Mouse (Mus musculus) neutrophil, adult 5-6 weeks (primary cell): ENCODE measurements around the gene Otulinl. TPM values are rescaled to one million over a fixed set of nuclear protein-coding genes. Genes with fewer than 3 reads are reported as not detected.

Experiments used
- ATAC-seq: fragments of 151-379, 151-347 bp; 2 replicates; pipeline ENCODE4 v1.8.0; 2017; ENCODE audit warnings: mild to moderate bottlenecking, moderate TSS enrichment; ENCODE audit not compliant: insufficient number of reproducible peaks, poor library complexity, low FRiP score, severe bottlenecking; ENCODE audit errors: extremely low read depth
- total RNA-seq: library from RNA; stranded (forward); fragments of 200-1000 nt; gene quantifications from 2 replicates; pipeline ENCODE4 v1.2.3, GENCODE M21; 2017

The Otulinl gene
- total RNA-seq, 1 experiment from 2014 or later: 31.5 TPM

DNA sequence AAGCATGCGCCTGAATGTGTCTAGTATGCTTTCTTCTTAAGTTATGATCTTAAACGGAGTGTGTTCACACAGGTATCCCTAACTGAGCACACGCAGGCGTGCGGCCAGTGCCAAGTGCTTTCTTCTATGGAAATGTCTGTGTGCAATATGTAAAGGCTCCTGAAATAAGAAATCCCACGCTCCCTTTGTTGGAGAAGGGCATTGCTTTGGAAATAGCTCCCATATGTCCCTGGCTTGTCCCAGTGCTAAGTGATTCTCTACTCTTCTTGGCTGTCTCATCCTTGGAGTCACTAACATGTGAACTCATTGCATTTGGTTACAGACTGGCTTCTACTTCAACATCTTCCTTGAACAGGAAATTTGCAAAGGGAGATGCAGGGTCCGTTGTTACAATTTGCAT, 3.4 kb upstream of the Otulinl start:
- no peak for ATAC-seq

DNA sequence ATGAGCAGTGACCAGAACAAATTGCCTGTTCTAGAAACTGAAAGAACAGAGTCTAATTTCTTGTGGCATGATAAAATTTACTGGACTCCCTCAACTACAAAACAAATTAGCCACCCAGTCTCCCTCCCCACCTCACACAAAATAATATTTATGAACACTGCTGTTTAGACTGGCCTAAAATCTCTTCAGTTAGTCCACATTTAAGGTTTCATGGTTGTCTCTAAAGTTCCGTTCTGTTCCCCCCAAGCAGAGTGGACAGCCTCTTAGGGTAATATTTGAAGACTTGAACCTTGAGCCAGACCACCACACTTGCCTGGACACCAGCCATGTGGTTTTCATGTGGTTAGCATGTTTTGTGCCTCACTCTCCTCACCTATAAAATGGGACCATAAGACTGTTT, 1.8 kb upstream of the Otulinl start:
- no peak for ATAC-seq

DNA sequence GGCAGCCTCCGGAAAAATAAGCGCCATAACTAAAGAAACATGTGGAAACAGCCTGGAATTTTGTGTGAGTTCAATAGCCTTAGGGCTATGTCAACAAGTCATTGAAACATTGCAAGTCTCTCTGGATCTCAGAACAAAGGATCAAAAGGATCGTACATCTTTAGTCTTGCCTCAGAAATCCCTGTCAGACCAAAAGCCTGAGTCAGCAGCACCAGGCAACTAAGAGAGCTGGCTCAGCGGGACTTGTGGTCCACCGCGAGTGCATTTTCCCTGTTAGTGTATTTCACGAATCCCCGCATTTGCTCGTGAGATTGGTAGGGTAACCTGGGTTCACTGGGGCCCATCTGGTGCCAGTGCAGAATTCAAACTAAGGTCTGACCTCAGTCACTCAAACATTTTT, 1.2 kb upstream of the Otulinl start:
- ATAC-seq: no peak

DNA sequence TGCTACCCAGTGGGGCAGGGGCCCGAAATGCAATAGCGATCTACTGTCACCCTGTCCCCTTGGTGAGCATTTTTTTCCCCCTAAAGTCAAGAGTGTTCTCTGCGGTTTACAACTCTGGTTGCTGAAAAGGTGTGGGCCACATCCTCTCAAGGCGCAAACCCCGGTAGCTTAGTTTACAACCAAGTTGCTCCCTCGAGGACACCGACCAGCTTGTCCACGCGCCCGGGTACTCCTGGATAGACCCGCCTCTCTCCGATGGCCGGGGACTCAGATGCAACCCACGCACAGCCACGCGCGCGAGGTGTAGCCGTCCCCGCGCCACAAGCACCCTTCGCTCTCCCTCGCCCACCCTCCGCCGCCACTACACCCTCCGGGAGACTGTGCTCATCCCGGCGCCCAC, 382 bp downstream of the Otulinl start:
- peak; percentile 14; the same call in 1 of the 2 replicates for ATAC-seq

DNA sequence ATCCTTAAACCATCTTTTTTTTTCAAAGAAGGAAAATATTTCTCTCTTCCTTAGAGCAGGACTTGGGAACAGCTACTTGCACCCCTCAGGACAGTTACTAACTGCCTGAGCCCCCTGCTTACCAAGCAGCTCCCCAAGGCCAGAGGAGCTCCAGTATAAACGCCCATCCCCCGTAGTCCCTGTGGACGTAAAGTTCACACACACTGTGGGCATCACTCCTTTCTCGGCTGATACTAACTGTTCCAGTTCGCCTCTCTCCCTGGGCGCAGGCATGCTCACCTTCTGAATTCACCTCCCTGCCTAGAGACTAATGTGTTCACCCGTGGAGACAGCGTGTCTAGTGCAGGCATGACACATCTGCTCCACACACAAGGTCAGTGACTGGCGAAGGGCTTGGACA, 2.9 kb downstream of the Otulinl start:
- ATAC-seq: no peak

DNA sequence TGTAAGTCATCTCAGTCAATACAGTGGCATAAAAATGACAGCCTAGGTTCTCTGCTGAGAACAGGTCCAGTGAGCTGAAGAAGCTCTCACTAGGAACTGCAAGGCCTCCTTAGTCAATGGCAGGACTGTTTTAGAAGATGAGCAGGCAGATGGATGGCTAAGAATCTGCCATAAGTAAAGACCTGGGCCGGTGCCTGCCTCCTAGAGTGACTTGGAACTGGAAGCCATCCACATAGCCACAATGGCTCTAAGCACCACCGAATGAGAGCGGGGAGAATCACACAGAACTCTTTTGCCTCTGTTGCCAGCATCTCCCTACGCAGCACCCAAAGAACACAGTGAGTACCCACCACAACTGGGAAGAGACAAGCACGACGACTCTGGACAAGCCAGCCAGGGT, 3.6 kb downstream of the Otulinl start:
- no peak for ATAC-seq

DNA sequence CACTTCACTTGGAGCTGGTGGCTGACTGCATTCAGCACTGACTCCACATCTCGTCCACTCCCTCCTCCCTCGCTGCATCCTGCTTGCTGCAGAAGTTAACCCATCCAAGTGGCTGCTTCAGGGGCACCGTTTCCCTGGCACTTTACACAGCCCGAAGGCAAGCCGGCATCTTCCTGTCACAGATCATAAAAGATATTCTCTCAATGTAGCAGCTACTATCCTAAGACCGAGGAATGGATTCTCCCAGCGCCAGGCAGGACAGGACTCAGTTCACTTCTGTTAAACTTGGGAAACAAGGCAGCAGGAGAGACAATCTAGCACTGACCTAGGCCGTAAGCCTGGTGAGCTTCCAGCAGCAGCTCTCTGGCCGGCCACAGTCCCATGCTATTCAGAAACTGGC, 5.2 kb downstream of the Otulinl start:
- no peak for ATAC-seq

DNA sequence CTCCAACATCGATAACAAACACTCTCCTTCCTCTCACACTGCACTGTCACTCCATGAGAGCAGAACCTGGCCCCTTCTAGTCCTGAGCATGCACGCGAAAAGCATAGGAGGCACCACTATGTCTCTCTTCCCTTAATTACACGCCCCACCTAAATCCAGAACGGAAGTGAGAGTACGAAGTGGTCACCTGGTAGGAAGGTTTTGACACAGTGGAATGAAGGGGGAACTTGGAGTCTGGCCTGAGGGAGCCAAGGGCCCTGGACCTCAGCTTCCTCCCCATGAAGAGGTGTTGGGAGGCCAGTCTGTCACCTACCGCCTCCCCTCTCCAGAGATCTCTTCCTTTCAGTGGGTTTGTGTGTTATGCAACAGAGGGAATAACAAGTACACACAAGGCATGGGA, 6.3 kb downstream of the Otulinl start:
- peak; percentile 25; the same call in 1 of the 2 replicates for ATAC-seq

DNA sequence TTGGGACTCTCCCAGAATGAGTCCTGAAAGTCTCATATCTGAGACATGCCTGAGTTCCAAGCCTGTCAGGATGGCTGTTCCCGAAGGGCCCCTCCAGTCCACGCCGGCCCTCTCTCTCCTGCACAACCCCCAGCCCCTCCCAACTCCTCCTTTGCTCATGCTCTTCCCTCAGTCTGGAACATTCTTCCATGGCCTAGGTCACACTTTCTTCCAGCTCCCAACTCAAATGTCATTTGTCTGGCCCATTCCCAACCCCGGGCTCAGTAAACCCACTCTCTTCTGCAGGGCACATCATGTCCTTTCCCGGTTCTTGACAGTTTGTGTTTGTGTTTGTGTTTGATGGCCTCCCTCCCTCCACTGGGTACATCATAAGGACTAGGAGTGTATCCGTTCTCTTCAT, 7.3 kb downstream of the Otulinl start:
- ATAC-seq: no peak

DNA sequence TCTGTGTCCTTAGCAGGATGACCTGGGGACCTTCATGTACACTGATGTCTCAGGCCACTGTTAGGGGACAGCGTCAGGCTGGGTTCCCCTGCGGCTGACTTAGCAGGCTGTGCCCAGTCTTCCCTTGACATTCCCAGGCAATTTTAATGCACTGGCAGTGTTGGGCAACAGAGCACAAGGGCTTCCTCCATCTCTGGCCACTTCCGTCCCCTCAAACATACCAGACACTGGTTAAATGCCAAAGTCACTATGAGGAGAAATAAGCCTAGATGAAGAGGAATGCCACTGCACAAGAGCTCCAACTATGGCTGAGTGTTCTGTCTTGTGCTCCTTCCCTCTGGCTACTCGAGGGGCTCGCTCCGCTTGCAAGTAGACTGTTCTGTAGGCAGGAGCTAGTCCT, 8.2 kb downstream of the Otulinl start:
- ATAC-seq: no peak

DNA sequence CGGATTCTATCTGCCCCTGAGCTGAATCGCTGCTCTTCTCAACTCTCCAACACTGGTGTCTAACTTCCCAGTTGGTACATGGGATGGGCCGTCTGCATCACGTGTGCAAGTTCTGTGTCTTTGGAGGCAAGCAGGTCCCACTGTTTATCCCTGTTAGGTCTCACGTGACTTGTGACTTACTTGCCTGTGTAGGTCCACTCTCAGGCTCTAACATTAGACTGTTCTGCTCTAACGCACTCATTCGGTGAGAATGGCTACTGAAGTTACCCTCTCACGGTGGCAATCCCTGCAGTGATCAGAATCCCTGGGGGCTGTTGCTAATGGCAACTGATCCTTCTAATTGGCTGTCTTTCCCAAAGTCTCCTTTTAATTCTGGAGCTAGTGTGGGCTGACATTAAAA, 9.1 kb downstream of the Otulinl start:
- no peak for ATAC-seq

DNA sequence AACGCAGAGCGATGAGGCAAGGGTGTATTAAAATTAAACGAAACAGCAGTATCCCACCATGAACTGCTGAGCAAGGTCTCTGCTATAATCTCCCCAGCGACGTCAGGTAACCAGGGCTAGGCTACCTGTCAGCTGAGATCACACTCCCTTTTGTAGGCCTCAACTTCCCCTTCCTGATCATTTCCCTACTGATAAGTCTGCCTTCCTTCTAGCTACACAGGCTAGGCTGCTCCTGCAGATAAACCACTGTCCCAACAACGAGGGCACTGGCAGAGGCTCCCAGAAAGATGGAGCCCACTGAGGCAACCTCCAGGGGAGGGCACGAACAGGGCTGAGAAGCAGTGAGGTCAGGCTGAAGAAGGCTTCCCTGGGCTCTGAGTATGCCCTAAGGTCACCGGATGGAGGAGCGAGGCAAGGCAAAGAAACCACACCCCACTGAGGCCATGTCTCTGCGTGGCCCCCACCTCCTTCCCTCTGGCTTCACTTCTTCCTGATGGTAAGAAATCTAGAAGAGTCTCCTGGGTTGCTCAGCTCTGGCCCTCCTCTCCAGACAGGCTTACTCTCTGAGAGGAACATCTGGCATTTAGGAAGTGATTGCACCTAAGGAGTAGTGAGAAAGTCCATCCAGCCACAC, 9.7 kb downstream of the Otulinl start:
- ATAC-seq: 0 out of 2 replicates have a peak, but pooled peaks have one; percentile 15

DNA sequence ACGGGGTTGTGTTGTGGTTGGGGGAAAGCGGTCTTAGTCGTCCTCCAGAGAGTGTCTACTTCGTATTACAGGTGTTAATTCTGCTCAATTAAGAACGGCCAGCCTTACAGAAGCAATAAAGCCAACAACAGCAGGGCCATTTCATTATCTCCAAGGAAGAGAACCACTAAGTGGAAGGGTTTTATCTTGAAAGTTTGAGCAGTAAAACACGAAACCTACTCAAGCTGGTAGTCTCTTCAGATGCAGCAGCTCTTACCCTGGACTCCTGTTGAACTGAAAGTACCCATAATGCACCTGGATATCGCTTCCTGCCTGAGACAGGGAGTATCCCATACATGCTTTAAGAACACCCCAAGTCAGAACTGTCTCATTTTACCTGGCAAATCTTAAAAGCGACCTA, 10.7 kb downstream of the Otulinl start:
- peak; percentile 39; the same call in 1 of the 2 replicates for ATAC-seq

DNA sequence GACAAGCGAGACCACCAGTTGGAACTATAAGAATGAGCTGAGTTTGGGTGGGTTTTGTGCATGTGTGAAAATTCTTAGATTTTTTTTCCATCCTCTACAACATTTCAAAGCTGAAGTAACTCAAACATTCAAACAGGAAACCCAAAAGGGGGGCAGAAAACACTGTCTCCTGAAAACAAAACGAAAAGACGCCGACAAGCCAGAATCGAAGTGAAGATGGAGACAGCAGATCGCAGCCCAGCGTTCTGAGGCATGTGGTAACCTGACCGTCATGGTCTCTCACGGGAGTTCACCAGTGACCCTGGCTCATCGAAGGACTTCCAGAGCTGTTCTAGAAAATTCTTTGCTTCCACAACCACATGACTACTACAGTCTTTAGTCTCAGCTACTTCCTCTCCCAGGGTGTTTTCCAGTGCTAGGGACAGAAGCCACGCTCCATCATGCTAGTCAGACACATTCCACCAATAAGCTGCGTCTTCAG, 11.4 kb downstream of the Otulinl start:
- no peak for ATAC-seq

DNA sequence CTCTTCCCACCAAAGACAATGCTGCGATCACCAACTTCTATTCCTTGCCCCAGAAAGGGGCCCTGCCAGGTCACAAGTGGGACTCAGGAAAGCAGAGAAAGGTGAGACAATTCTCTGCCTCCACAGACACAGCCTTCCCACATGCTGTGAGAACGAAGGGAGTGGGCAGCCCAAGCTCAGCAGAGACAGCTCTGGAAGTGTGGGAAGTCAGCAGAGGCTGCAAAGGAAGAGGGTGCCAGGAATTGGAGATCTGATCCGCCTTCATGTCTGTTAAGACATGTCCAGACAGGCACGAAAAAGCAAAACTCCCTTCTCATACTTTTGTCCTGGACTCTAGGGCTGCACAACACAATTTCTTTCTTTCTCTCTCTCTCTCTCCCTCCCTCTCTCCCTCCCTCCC, 12.1 kb downstream of the Otulinl start:
- no peak for ATAC-seq

DNA sequence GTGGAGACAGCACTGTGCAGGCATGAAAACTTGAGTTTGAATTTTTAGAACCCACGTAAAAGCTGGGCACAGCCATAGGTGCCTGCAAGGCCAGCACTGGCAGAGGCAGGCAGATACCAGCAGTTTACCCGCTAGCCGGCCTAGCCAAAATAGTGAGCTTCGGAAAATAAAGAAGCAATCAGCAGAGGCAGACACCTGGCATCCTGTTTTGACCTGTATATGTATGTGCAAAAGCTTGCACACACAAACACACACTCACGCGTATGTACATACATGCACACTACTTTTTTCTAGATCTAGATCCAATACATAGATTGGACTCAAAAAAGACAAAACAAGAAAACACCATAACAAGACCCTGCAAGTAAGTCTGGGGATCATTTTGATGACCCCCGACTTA, 12.8 kb downstream of the Otulinl start:
- no peak for ATAC-seq

DNA sequence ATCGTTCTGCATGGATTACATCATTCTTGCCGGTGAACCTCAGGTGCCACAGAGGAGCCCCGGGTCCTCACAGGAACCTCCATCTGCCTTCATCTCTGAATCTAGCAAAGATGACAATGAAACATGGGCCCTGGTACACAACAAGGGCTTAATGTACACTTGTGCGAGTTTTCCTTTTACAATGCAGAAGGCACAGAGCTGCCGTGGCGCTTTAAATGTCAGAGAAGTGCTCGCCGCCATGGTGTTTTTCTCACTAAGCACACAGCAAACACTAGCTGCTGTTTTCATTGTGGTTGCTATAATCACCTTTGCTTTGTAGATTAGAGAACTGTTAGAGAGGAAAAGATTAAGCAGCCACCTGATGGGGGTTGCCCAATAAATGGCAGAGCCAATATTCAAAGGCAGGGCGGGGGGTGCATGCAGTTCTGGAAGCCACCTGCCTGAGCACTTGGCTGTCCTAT, 13.3 kb downstream of the Otulinl start:
- ATAC-seq: no peak

DNA sequence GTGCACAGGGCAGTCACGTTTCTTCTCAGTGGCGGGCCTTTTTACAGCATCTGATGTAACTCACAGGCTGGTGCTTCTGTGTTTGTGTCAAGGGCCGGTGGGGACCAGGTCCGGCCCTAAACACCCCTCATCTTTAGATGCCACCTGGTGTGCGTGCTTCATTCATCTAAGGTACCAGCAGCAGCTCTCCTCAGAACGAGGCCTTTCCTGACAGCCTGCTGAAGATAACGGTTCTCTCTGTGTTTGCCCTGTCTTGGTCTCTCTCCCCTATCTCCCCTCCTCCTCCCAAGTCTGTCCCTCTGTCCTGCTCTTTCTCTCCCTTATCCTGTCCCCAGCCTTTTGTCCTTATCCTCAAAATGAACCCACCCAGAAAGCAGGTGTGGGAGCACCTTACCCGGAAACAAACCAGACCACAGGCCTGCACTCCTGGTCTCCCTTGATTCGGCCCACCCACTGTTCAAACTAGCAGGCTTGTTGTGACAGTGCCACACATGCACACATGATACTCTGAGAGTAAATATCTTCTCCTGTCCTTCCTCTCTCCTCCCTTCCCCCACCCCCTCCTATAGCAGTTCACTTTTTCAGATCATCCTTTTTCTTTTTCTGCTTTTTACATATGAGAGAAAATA, 14.4 kb downstream of the Otulinl start:
- no peak for ATAC-seq

DNA sequence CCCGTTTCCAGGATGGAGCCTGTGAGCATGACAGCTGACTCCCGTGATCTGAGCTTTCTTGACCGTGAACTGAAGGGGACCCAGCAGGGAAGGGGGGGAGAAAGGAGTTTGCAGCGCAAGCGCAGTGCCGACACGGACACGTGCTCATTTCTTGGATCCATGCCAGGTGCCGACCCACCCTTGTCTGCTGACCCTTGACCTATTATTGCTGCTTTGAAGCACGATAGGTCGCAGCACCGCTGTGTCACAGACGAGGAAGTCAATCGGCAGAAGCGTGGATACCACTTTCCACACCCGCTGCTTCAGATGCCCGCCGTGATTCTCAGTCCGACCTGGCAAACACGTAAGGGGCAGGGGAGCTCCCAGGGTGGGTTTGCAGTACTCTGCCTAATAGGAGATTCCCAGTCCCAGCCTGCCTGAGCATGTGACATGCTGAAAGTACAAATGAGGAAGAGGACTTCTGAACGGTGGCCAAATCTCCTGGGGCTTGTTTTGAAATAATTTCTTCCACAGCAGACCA, 15.9 kb downstream of the Otulinl start:
- no peak; the same call in 1 of the 2 replicates for ATAC-seq

DNA sequence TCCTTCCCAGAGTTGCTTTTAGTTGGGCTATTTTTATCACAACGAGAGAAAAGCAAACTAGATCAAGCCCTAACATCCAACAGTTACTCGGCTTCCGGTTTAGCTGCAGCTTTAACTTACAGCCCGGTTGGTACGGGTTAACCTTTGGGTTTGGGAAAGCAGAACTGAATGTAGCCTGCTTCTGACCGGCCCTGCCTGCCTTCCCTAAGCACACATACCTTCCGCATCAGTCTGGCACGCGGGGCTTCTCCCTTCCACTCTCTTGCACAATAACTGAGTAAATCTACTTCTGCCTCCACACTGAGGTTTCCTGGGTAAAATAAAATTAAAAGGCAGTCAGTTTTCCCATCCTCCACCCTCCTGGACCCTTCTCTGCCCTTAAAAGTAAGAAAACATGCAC, 17.3 kb downstream of the Otulinl start:
- ATAC-seq: peak; percentile 70
